Comparison of ENCODE assay signal across 13 mouse cellular contexts in the genomic region with DNA sequence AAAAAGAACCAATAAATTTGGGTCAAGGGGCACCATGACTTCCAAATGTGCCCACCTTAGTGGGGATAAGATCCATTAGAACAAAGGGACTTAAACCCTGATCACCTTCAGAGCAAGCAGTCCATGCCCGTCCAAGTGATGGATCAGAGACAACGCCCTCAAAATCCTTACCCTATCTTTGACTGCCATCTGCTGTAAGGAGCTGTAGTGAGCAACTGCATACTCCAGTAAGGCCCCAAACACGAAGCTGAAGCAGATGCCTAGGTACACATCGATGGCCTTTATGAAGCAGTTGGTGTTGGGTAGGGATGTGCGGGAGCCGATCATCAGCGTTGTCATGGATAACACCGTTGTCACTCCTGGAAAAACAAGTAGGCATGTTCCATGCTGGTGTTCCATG. TPM values are rescaled to one million over a fixed set of nuclear protein-coding genes. Genes with fewer than 3 reads are reported as not detected.
DNase-seq lines count a peak whose midpoint lies in the region; ATAC-seq and TF ChIP-seq lines count a peak whose summit lies in the region.
"Had no signal": no experiment of that assay in that cellular context is flagged by ENCODE, and none has a peak within 500 bp of the region (broad histone marks: within the 10 kb centered on the region; RNA-seq: fewer than 3 reads in every experiment).

No protein-coding gene starts in this region.

- TF ChIP-seq CTCF in E14TG2a.4 (conservative IDR thresholded peaks at IDR 0.05; ENCODE audit: low read length): peak; percentile 35

- H3K27me3 ChIP-seq in E14TG2a.4 (ENCODE audit: insufficient read depth, low read length): no peaks in the 10 kb centered on the region
- H3K27me3 ChIP-seq: embryonic facial prominence, embryonic 12.5 days; liver, embryonic 13.5 days had no signal

- no peak overlapping the region for H3K4me3 ChIP-seq in E14TG2a.4 (replicated peaks; ENCODE audit: low read length)
- H3K4me3 ChIP-seq: embryonic facial prominence, embryonic 12.5 days; liver, embryonic 13.5 days had no signal

- peaks cover 39% of the 10 kb centered on the region for H3K36me3 ChIP-seq in E14TG2a.4 (ENCODE audit: insufficient read depth, low read length)
- H3K36me3 ChIP-seq: embryonic facial prominence, embryonic 12.5 days; liver, embryonic 13.5 days had no signal

- peak; percentile 25 for DNase-seq in embryo, embryonic 10 days (ENCODE audit: low spot score)
- no peak for DNase-seq in embryo, embryonic 9.5 days (ENCODE audit: extremely low spot score)
- DNase-seq in layer of hippocampus, adult 11-12 months (ENCODE audit: low spot score): peak; percentile 35
- no peak for DNase-seq in layer of hippocampus, adult 9-10 months (ENCODE audit: low spot score)
- peak; percentile 48 to 55 for DNase-seq in cerebellum, postnatal 14 days
- no peak for DNase-seq in gastrocnemius, postnatal 10 days
- DNase-seq: liver, embryonic 13.5 days had no signal

- no peak for ATAC-seq in erythroblast, adult 5-6 weeks (replicated peaks; ENCODE audit: low FRiP score, poor library complexity, severe bottlenecking)
- ATAC-seq: CD4-positive, CD25-positive, alpha-beta regulatory T cell, adult 4 months had no signal

- no peaks in the 10 kb centered on the region for H3K9me3 ChIP-seq in E14TG2a.4 (ENCODE audit: low read length)
- H3K9me3 ChIP-seq: embryonic facial prominence, embryonic 12.5 days; liver, embryonic 13.5 days had no signal

- peaks cover 31% of the 10 kb centered on the region for H3K4me1 ChIP-seq in E14TG2a.4 (replicated peaks; ENCODE audit: low read depth, low read length)
- H3K4me1 ChIP-seq: embryonic facial prominence, embryonic 12.5 days; liver, embryonic 13.5 days had no signal

RNA-seq across cellular contexts. Expression of gene Gabrp, which starts 24.6 kb away (rescaled TPM):
- not detected in 2 replicates for total RNA-seq in erythroblast, adult 5-6 weeks (2015; ENCODE audit: low replicate concordance)
- total RNA-seq in erythroblast, adult 5-6 weeks (2017; ENCODE audit: low replicate concordance): not detected in 2 replicates
- not detected for total RNA-seq in gastrocnemius, postnatal 10 days (2021)
- total RNA-seq: heart, postnatal 10 days; neutrophil, adult 5-6 weeks had no signal

RNA-seq across cellular contexts. Expression of gene Ranbp17, which starts 40.6 kb away (rescaled TPM):
- 7.1 TPM in 1 of 2 replicates, not detected in the other for total RNA-seq in erythroblast, adult 5-6 weeks (2015; ENCODE audit: low replicate concordance)
- total RNA-seq in erythroblast, adult 5-6 weeks (2017; ENCODE audit: low replicate concordance): 1.5 and 2.4 TPM in 2 replicates
- total RNA-seq in gastrocnemius, postnatal 10 days (2021): 1 to 10 TPM; 1.9 to 2.8 TPM
- total RNA-seq: neutrophil, adult 5-6 weeks had no signal

RNA-seq across cellular contexts. Expression of gene D130052B06Rik, which starts 45.0 kb away (rescaled TPM):
- total RNA-seq in erythroblast, adult 5-6 weeks (2015; ENCODE audit: low replicate concordance): not detected in 2 replicates
- total RNA-seq in erythroblast, adult 5-6 weeks (2017; ENCODE audit: low replicate concordance): not detected in 2 replicates
- not detected for total RNA-seq in gastrocnemius, postnatal 10 days (2021)
- total RNA-seq: heart, postnatal 10 days; neutrophil, adult 5-6 weeks had no signal

Comparison
In these comparisons a context has a peak if more than half of its experiments do, and no peak if none do; other contexts are left out.
1. DNase-seq: peak in embryo, embryonic 10 days (single experiment), layer of hippocampus, adult 11-12 months (single experiment) and cerebellum, postnatal 14 days (2 of 2); none in embryo, embryonic 9.5 days (single experiment), layer of hippocampus, adult 9-10 months (single experiment) and gastrocnemius, postnatal 10 days (single experiment).